Mouse (Mus musculus) kidney, adult 2 months (tissue): ENCODE measurements at regions not wholly inside any gene's neighbourhood (a gene's known extent, or its start where the extent isn't known, plus 50 kb on each side); places are given as distances from the start of the nearest gene placed in this dataset.

Source experiments
- DNase-seq: peaks from one replicate; pipeline ENCODE4 v3.0.0; 2021
- H3K27ac ChIP-seq: fragments of 200-500 bp; 2 replicates; pipeline ENCODE4 v1.5.1; 2012; ENCODE audit warnings: low read depth, low read length, control low read depth, inconsistent platforms; ENCODE audit not compliant: insufficient read depth
- H3K27me3 ChIP-seq: fragments of 200-500 bp; replicated peaks from 2 replicates; pipeline ENCODE4 v1.6.1; 2012; ENCODE audit warnings: mild to moderate bottlenecking, moderate library complexity, low read length, inconsistent platforms; ENCODE audit not compliant: control insufficient read depth, insufficient read depth
- H3K36me3 ChIP-seq: fragments of 200-500 bp; 2 replicates; pipeline ENCODE4 v1.6.1; 2012; ENCODE audit warnings: mild to moderate bottlenecking, moderate library complexity, low read length, inconsistent platforms; ENCODE audit not compliant: control insufficient read depth, insufficient read depth
- H3K4me1 ChIP-seq: fragments of 200-500 bp; 2 replicates; pipeline ENCODE4 v1.6.1; 2011; ENCODE audit warnings: low read length; ENCODE audit not compliant: control insufficient read depth, insufficient read depth
- H3K4me3 ChIP-seq: fragments of 200-500 bp; 2 replicates; pipeline ENCODE4 v1.5.1; 2011; ENCODE audit warnings: mild to moderate bottlenecking, low read depth, low read length, control low read depth; ENCODE audit not compliant: insufficient read depth
- CTCF ChIP-seq: fragments of 200-500 bp; conservative IDR thresholded peaks from 2 replicates; pipeline ENCODE4 v1.5.1; 2011; ENCODE audit warnings: low read depth, mild to moderate bottlenecking, control low read depth, low read length, moderate library complexity, mixed read lengths; ENCODE audit not compliant: insufficient read depth, insufficient read length
- POLR2A ChIP-seq: fragments of 200-500 bp; IDR thresholded peaks from one replicate; pipeline ENCODE4 v1.6.1; 2011; ENCODE audit warnings: low read depth, low read length, control low read depth
- WGBS: fragments of 180-500 bp; shearing (Covaris S2); methylation state at CpG from one replicate; pipeline ENCODE4 v1.1.7; 2018; 5-methylcytosine and 5-hydroxymethylcytosine counted together

- peak; percentile 13 for DNase-seq
- Histone ChIP-seq H3K4me3 (no peak overlapping the region), H3K27me3 (no peaks in the 10 kb centered on the region; the same call in 1 of the 2 replicates), H3K36me3 (no peaks in the 10 kb centered on the region), H3K27ac (no peak overlapping the region), H3K4me1 (no peaks in the 10 kb centered on the region)
- TF ChIP-seq POLR2A (no peak), CTCF (no peak)
- 88% methylated on average over 4 of the region's 4 CpGs for WGBS
Observed at GRCm38 (mm10) chr8:103921621-103922020, 179.8 kb upstream of the Cdh5 start.

- Histone ChIP-seq H3K4me3 (no peak overlapping the region), H3K4me1 (no peaks in the 10 kb centered on the region), H3K27me3 (no peaks in the 10 kb centered on the region; the same call in 1 of the 2 replicates), H3K27ac (no peak overlapping the region), H3K36me3 (no peaks in the 10 kb centered on the region)
- 87% methylated on average over 2 of the region's 2 CpGs for WGBS
- DNase-seq, result no peak
- no peak for TF ChIP-seq POLR2A
- TF ChIP-seq CTCF, result no peak
Observed at GRCm38 (mm10) chr8:103922746-103923145, 178.7 kb upstream of the Cdh5 start.

- no peak for TF ChIP-seq CTCF
- no peak for TF ChIP-seq POLR2A
- Histone ChIP-seq H3K36me3 (no peaks in the 10 kb centered on the region), H3K4me1 (no peaks in the 10 kb centered on the region), H3K4me3 (no peak overlapping the region), H3K27me3 (no peaks in the 10 kb centered on the region), H3K27ac (no peak overlapping the region)
- no peak for DNase-seq
- WGBS, result 67% methylated on average over 1 of the region's 1 CpGs
Observed at GRCm38 (mm10) chr8:103932681-103933080, 168.7 kb upstream of the Cdh5 start.

- Histone ChIP-seq H3K27me3 (no peaks in the 10 kb centered on the region), H3K36me3 (no peaks in the 10 kb centered on the region), H3K4me1 (no peaks in the 10 kb centered on the region), H3K4me3 (no peak overlapping the region), H3K27ac (no peak overlapping the region)
- WGBS, result 61% methylated on average over 3 of the region's 3 CpGs
- no peak for TF ChIP-seq POLR2A
- TF ChIP-seq CTCF, result no peak
- DNase-seq, result no peak
Observed at GRCm38 (mm10) chr8:103936491-103936890, 164.9 kb upstream of the Cdh5 start.

GRCm38 (mm10) chr8:103938283-103939230, 162.9 kb upstream of the Cdh5 start:
- TF ChIP-seq CTCF, result no peak
- Histone ChIP-seq H3K27me3 (no peaks in the 10 kb centered on the region), H3K4me1 (no peaks in the 10 kb centered on the region), H3K4me3 (no peak overlapping the region), H3K27ac (no peak overlapping the region), H3K36me3 (no peaks in the 10 kb centered on the region)
- DNase-seq, result no peak
- WGBS, result 54% methylated on average over 11 of the region's 11 CpGs

- Histone ChIP-seq H3K36me3 (no peaks in the 10 kb centered on the region), H3K27me3 (no peaks in the 10 kb centered on the region), H3K27ac (no peak overlapping the region), H3K4me1 (no peaks in the 10 kb centered on the region), H3K4me3 (no peak overlapping the region)
- 88% methylated on average over 6 of the region's 6 CpGs for WGBS
- no peak for DNase-seq
- TF ChIP-seq POLR2A (no peak), CTCF (no peak)
Observed at GRCm38 (mm10) chr8:103940958-103941532, 160.4 kb upstream of the Cdh5 start.

- WGBS, result 78% methylated on average over 5 of the region's 5 CpGs
- no peak overlapping the region for H3K4me3 ChIP-seq
- H3K27ac ChIP-seq, result no peak overlapping the region
- no peak for DNase-seq
- TF ChIP-seq POLR2A (no peak), CTCF (no peak; the same call in 1 of the 2 replicates)
- no peaks in the 10 kb centered on the region for H3K27me3 ChIP-seq
- no peaks in the 10 kb centered on the region for H3K36me3 ChIP-seq
- H3K4me1 ChIP-seq, result no peaks in the 10 kb centered on the region
Observed at GRCm38 (mm10) chr8:103948474-103948873, 153.0 kb upstream of the Cdh5 start.
